11 mouse cellular contexts compared by ENCODE assay signal in the genomic region with DNA sequence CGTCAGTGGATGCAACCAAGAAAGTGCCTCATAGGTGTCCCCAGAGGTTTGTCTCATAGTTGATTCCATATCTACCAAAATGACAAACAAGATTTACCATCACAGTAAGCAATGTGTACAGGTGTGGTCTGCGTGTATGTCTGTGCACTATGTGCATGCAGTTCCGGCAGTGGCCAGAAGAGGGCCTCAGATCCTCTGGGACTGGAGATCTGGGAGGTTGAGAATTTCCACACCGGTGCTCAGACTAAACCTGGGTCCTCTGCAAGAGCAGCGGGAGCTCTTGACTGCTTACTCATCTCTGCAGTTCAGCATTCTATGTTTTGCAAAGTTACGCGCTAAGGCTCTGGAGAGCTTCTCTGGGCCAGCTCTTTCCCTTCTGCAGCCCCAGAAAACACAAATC. TPM values are rescaled to one million over a fixed set of nuclear protein-coding genes. Genes with fewer than 3 reads are reported as not detected.
DNase-seq lines count a peak whose midpoint lies in the region; ATAC-seq and TF ChIP-seq lines count a peak whose summit lies in the region.
"Had no signal": no experiment of that assay in that cellular context is flagged by ENCODE, and none has a peak within 500 bp of the region (broad histone marks: within the 10 kb centered on the region; RNA-seq: fewer than 3 reads in every experiment).

No protein-coding gene starts in this region.

- TF ChIP-seq EP300 in CH12.LX (IDR thresholded peaks at IDR 0.05; ENCODE audit: low read length): no peak

- no peaks in the 10 kb centered on the region for H3K79me2 ChIP-seq in CH12.LX (replicated peaks; ENCODE audit: control insufficient read depth, extremely low read depth, insufficient read depth, poor library complexity, severe bottlenecking)

- no peak overlapping the region for H3K4me3 ChIP-seq in kidney, adult 2 months (ENCODE audit: insufficient read depth, low read depth, low read length)
- H3K4me3 ChIP-seq in CH12.LX (replicated peaks in 1 of 3; ENCODE audit: low read depth in 2 of 3, low read length in 2 of 3, poor library complexity in 1 of 3): no peak overlapping the region
- H3K4me3 ChIP-seq in liver, embryonic 13.5 days (replicated peaks): no peak overlapping the region
- no peak overlapping the region for H3K4me3 ChIP-seq in heart, embryonic 10.5 days

- 95% methylated on average over 7 of the region's 7 CpGs for WGBS in kidney, adult 2 months
- 68% methylated on average over 7 of the region's 7 CpGs for WGBS in liver, embryonic 13.5 days (ENCODE audit: insufficient replicate concordance)
- 88% methylated on average over 7 of the region's 7 CpGs for WGBS in heart, embryonic 10.5 days

- 0 out of 2 replicates have a peak, but pooled peaks have one; percentile 20 for TF ChIP-seq CTCF in kidney, adult 2 months (conservative IDR thresholded peaks at IDR 0.05; ENCODE audit: insufficient read depth, insufficient read length, low read depth, low read length)
- peak; percentile 43 to 45; a peak in 3 of 4 replicates for TF ChIP-seq CTCF in CH12.LX (conservative IDR thresholded peaks at IDR 0.05 in 1 of 2, IDR thresholded peaks at IDR 0.05 in 1 of 2; ENCODE audit: low read depth in 2 of 2, low read length in 2 of 2)

- no peak for DNase-seq in kidney, adult 2 months
- no peak for DNase-seq in kidney, postnatal 10 days
- DNase-seq in CH12.LX (ENCODE audit: extremely low read depth) (no peak), NIH3T3 (ENCODE audit: low read depth) (peak; percentile 47)
- DNase-seq in liver, embryonic 13.5 days: peak; percentile 72
- no peak for DNase-seq in cerebellum, postnatal 4 days (ENCODE audit: low spot score in 2 of 2)
- no peak for DNase-seq in heart, embryonic 10.5 days (ENCODE audit: low spot score)
- DNase-seq: midbrain, embryonic 14.5 days had no signal

- dilution Hi-C loops in CH12.LX (cut with MboI; ENCODE audit: extremely low pct_ligation_motif_present, extremely low pct_unique_long_range_greater_than_20kb, low sequenced_read_pairs): no loop called here

- no peaks in the 10 kb centered on the region for H3K36me3 ChIP-seq in kidney, adult 2 months (ENCODE audit: control insufficient read depth, insufficient read depth, low read length)
- H3K36me3 ChIP-seq in CH12.LX (replicated peaks in 1 of 2; ENCODE audit: control insufficient read depth in 1 of 2, insufficient read depth in 1 of 2, low read length in 1 of 2): no peaks in the 10 kb centered on the region
- no peaks in the 10 kb centered on the region for H3K36me3 ChIP-seq in liver, embryonic 13.5 days
- no peaks in the 10 kb centered on the region for H3K36me3 ChIP-seq in heart, embryonic 10.5 days

- no peak overlapping the region for H3K27ac ChIP-seq in kidney, adult 2 months (ENCODE audit: insufficient read depth, low read depth, low read length)
- no peak overlapping the region for H3K27ac ChIP-seq in CH12.LX (ENCODE audit: insufficient read depth, low read depth)
- H3K27ac ChIP-seq in liver, embryonic 13.5 days: peak overlapping the region; percentile 97
- H3K27ac ChIP-seq in heart, embryonic 10.5 days: no peak overlapping the region; the same call in 1 of the 2 replicates

- H3K4me2 ChIP-seq in CH12.LX (ENCODE audit: insufficient read depth, low read depth, poor library complexity, severe bottlenecking): no peak overlapping the region
- H3K4me2 ChIP-seq in liver, embryonic 13.5 days: peak overlapping the region; percentile 64

- H3K4me1 ChIP-seq in kidney, adult 2 months (ENCODE audit: control insufficient read depth, insufficient read depth, low read length): no peaks in the 10 kb centered on the region
- peaks cover 0 to 26% of the 10 kb centered on the region in 2 experiments; a peak in 2 of 4 replicates for H3K4me1 ChIP-seq in CH12.LX (ENCODE audit: control insufficient read depth in 1 of 2, insufficient read depth in 2 of 2)
- H3K4me1 ChIP-seq in liver, embryonic 13.5 days (replicated peaks): peaks cover 93% of the 10 kb centered on the region
- peaks cover 45% of the 10 kb centered on the region for H3K4me1 ChIP-seq in heart, embryonic 10.5 days

- H3K9ac ChIP-seq in CH12.LX (ENCODE audit: insufficient read depth, low read depth): no peak overlapping the region
- H3K9ac ChIP-seq in liver, embryonic 13.5 days: peak overlapping the region; percentile 76

- TF ChIP-seq POLR2A in kidney, adult 2 months (IDR thresholded peaks at IDR 0.05; ENCODE audit: low read depth, low read length): no peak
- TF ChIP-seq POLR2A in CH12.LX (IDR thresholded peaks at IDR 0.05; ENCODE audit: low read depth, low read length): no peak

- H3K9me3 ChIP-seq in CH12.LX (replicated peaks; ENCODE audit: low read length): peaks cover 5% of the 10 kb centered on the region
- no peaks in the 10 kb centered on the region for H3K9me3 ChIP-seq in liver, embryonic 13.5 days (replicated peaks)
- H3K9me3 ChIP-seq in heart, embryonic 10.5 days: no peaks in the 10 kb centered on the region

- no peaks in the 10 kb centered on the region for H3K27me3 ChIP-seq in kidney, adult 2 months (replicated peaks; ENCODE audit: control insufficient read depth, insufficient read depth, low read length)
- peaks cover 15% of the 10 kb centered on the region for H3K27me3 ChIP-seq in CH12.LX (replicated peaks)
- H3K27me3 ChIP-seq in liver, embryonic 13.5 days: 0 out of 2 replicates have a peak, but pooled peaks cover 3% of the 10 kb centered on the region
- H3K27me3 ChIP-seq in heart, embryonic 10.5 days (ENCODE audit: insufficient read depth, poor library complexity, severe bottlenecking): 0 out of 2 replicates have a peak, but pooled peaks cover 12% of the 10 kb centered on the region

- TF ChIP-seq RAD21 in CH12.LX (IDR thresholded peaks at IDR 0.05; ENCODE audit: low read depth, low read length): no peak; the same call in 1 of the 2 replicates

- no peak for ATAC-seq in liver, embryonic 13.5 days (ENCODE audit: low read depth)

- in situ Hi-C loops in CH12.LX (cut with MboI; ENCODE audit: low pct_ligation_motif_present, low pct_unique_long_range_greater_than_20kb, low sequenced_read_pairs): no loop called here

TF ChIP-seq in CH12.LX, 34 proteins besides CTCF, POLR2A, EP300 and RAD21:
- no peak for TF ChIP-seq PAX5 (IDR thresholded peaks at IDR 0.05; ENCODE audit: low read length)
- peak; percentile 12; the same call in 1 of the 2 replicates for TF ChIP-seq SMC3 (IDR thresholded peaks at IDR 0.05; ENCODE audit: low read depth, low read length)
- no peak for TF ChIP-seq CHD1 (IDR thresholded peaks at IDR 0.05; ENCODE audit: low read depth, low read length)
- no peak for TF ChIP-seq IRF4 (IDR thresholded peaks at IDR 0.05; ENCODE audit: low read depth, low read length)
- no peak for TF ChIP-seq POLR2AphosphoS2 (IDR thresholded peaks at IDR 0.05; ENCODE audit: low read depth, low read length)
- TF ChIP-seq TBP (conservative IDR thresholded peaks at IDR 0.05; ENCODE audit: low read depth, low read length): no peak
- no peak for TF ChIP-seq UBTF (IDR thresholded peaks at IDR 0.05; ENCODE audit: low read depth, low read length)
TF ChIP-seq in CH12.LX: peak in this region for 1.

RNA-seq across cellular contexts. Expression of a gene that starts 13.4 kb away (rescaled TPM):
- polyA plus RNA-seq in kidney, adult 2 months (2012; rRNA removed): 20.4 and 20.8 TPM in 2 replicates
- 12.5 and 15.1 TPM in 2 replicates for total RNA-seq in CH12.LX (2012; rRNA removed)
- total RNA-seq in CH12.LX (2014; rRNA removed): 8.4 and 8.6 TPM in 2 replicates
- 27.4 and 30.7 TPM in 2 replicates for polyA plus RNA-seq in CH12.LX (2012; ENCODE audit: insufficient read length, low read depth)
- polyA plus RNA-seq in liver, embryonic 13.5 days (2015; fragmentation: Nextera tagmentation; extraction: Ambion mirVana): 16.9 and 19.3 TPM in 2 replicates
- 37.0 and 45.2 TPM in 2 replicates for polyA plus RNA-seq in heart, embryonic 10.5 days (2016; fragmentation: Nextera tagmentation; extraction: Ambion mirVana)

RNA-seq across cellular contexts. Expression of a gene that starts 24.8 kb away (rescaled TPM):
- 0.06 and 0.30 TPM in 2 replicates for polyA plus RNA-seq in kidney, adult 2 months (2012; rRNA removed)
- total RNA-seq in CH12.LX (2012; rRNA removed) (0.17 TPM in 1 of 2 replicates, not detected in the other), CH12.LX (2014; rRNA removed) (0.27 and 0.87 TPM in 2 replicates)
- polyA plus RNA-seq in CH12.LX (2012; ENCODE audit: insufficient read length, low read depth): 0.19 TPM in 1 of 2 replicates, not detected in the other
- polyA plus RNA-seq in liver, embryonic 13.5 days (2015; fragmentation: Nextera tagmentation; extraction: Ambion mirVana): 99.2 and 109 TPM in 2 replicates
- 11.0 and 12.2 TPM in 2 replicates for polyA plus RNA-seq in heart, embryonic 10.5 days (2016; fragmentation: Nextera tagmentation; extraction: Ambion mirVana)
- total RNA-seq: layer of hippocampus, postnatal 10 days had no signal
- polyA plus RNA-seq: intestine, embryonic 14.5 days had no signal

RNA-seq across cellular contexts. Expression of a gene that starts 33.8 kb away (rescaled TPM):
- 0.15 TPM in 1 of 2 replicates, not detected in the other for polyA plus RNA-seq in kidney, adult 2 months (2012; rRNA removed)
- total RNA-seq in CH12.LX (2012; rRNA removed) (not detected in 2 replicates), CH12.LX (2014; rRNA removed) (not detected in 2 replicates)
- polyA plus RNA-seq in CH12.LX (2012; ENCODE audit: insufficient read length, low read depth): not detected in 2 replicates
- 0.05 and 0.34 TPM in 2 replicates for polyA plus RNA-seq in liver, embryonic 13.5 days (2015; fragmentation: Nextera tagmentation; extraction: Ambion mirVana)
- not detected in 2 replicates for polyA plus RNA-seq in heart, embryonic 10.5 days (2016; fragmentation: Nextera tagmentation; extraction: Ambion mirVana)
- total RNA-seq: granulocyte monocyte progenitor cell, adult 5-6 weeks; layer of hippocampus, postnatal 10 days had no signal
- polyA plus RNA-seq: midbrain, embryonic 14.5 days had no signal

RNA-seq across cellular contexts. Expression of a gene that starts 44.0 kb away (rescaled TPM):
- 17.5 and 21.4 TPM in 2 replicates for polyA plus RNA-seq in kidney, adult 2 months (2012; rRNA removed)
- 8.7 and 9.5 TPM in 2 replicates for total RNA-seq in CH12.LX (2012; rRNA removed)
- 7.6 and 8.1 TPM in 2 replicates for total RNA-seq in CH12.LX (2014; rRNA removed)
- polyA plus RNA-seq in CH12.LX (2012; ENCODE audit: insufficient read length, low read depth): 12.2 and 13.4 TPM in 2 replicates
- 7.8 and 8.4 TPM in 2 replicates for polyA plus RNA-seq in liver, embryonic 13.5 days (2015; fragmentation: Nextera tagmentation; extraction: Ambion mirVana)
- 17.8 and 23.8 TPM in 2 replicates for polyA plus RNA-seq in heart, embryonic 10.5 days (2016; fragmentation: Nextera tagmentation; extraction: Ambion mirVana)

Comparison
In these comparisons a context has a peak if more than half of its experiments do, and no peak if none do; other contexts are left out.
1. DNase-seq: peak in NIH3T3 (single experiment) and liver, embryonic 13.5 days (single experiment); none in kidney, adult 2 months (single experiment), kidney, postnatal 10 days (single experiment), CH12.LX (single experiment), cerebellum, postnatal 4 days (0 of 2) and heart, embryonic 10.5 days (single experiment).